Mouse (Mus musculus) neural tube, embryonic 13.5 days (tissue): ENCODE data around the gene Dnaic2. TPM values are rescaled to one million over a fixed set of nuclear protein-coding genes. Genes with fewer than 3 reads are reported as not detected.
A peak's percentile ranks its signal among the peaks of the same experiment; 100 is the strongest.

Experiments used
- ATAC-seq: fragments of 200-750 bp; cut with Nextera tagmentation; 2 replicates; pipeline ENCODE4 v1.8.0; 2017; ENCODE audit warnings: low read depth, mild to moderate bottlenecking, moderate TSS enrichment, moderate library complexity
- H3K27ac ChIP-seq: fragments of 300-500 bp; sonication (generic); replicated peaks from 2 replicates; pipeline ENCODE4 v1.5.1; 2015; ENCODE audit warnings: moderate library complexity, mild to moderate bottlenecking, inconsistent platforms
- H3K27me3 ChIP-seq: fragments of 300-500 bp; sonication (generic); 2 replicates; pipeline ENCODE4 v1.6.1; 2015; ENCODE audit warnings: mild to moderate bottlenecking, inconsistent platforms
- H3K36me3 ChIP-seq: fragments of 300-500 bp; sonication (generic); 2 replicates; pipeline ENCODE4 v1.6.1; 2015; ENCODE audit warnings: mild to moderate bottlenecking, inconsistent platforms
- H3K4me1 ChIP-seq: fragments of 300-500 bp; sonication (generic); replicated peaks from 2 replicates; pipeline ENCODE4 v1.6.1; 2015; ENCODE audit warnings: inconsistent platforms
- H3K4me2 ChIP-seq: fragments of 300-500 bp; sonication (generic); 2 replicates; pipeline ENCODE4 v1.6.1; 2015; ENCODE audit warnings: inconsistent platforms, mild to moderate bottlenecking, moderate library complexity
- H3K4me3 ChIP-seq: fragments of 300-500 bp; sonication (generic); 2 replicates; pipeline ENCODE4 v1.5.1; 2015; ENCODE audit warnings: mild to moderate bottlenecking, inconsistent platforms
- H3K9ac ChIP-seq: fragments of 300-500 bp; sonication (generic); 2 replicates; pipeline ENCODE4 v1.6.1; 2015; ENCODE audit warnings: moderate library complexity, mild to moderate bottlenecking, inconsistent platforms
- H3K9me3 ChIP-seq: fragments of 300-500 bp; sonication (generic); 2 replicates; pipeline ENCODE4 v1.6.1; 2016; ENCODE audit warnings: inconsistent platforms
- WGBS: fragments of 180-500 bp; shearing (Covaris S2); methylation state at CpG from one replicate; pipeline ENCODE4 v1.1.7; 2015; 5-methylcytosine and 5-hydroxymethylcytosine counted together
- polyA plus RNA-seq: library from polyadenylated mRNA; unstranded; fragments of >200 nt; fragmentation: Nextera tagmentation; extraction: Ambion mirVana; gene quantifications from 2 replicates; pipeline ENCODE4 v1.2.1, GENCODE M21; 2015

Dnaic2 gene
- 2.9 TPM in 2 replicates for polyA plus RNA-seq

GRCm38 (mm10) chr11:114726965-114727825, at the start of gene Dnaic2:
TSS of gene Dnaic2 (plus strand) at chr11:114727408.
- Histone ChIP-seq H3K27ac (peak within 1 kb of the TSS; percentile 59; the same call in 1 of the 2 replicates), H3K27me3 (no peaks in the 10 kb centered on the region), H3K4me3 (peak within 1 kb of the TSS; percentile 33), H3K4me2 (peak within 1 kb of the TSS; percentile 64), H3K4me1 (peaks cover 34% of the 10 kb centered on the region), H3K9ac (peak within 1 kb of the TSS; percentile 60), H3K36me3 (no peaks in the 10 kb centered on the region), H3K9me3 (no peaks in the 10 kb centered on the region)
- peak; percentile 84 for ATAC-seq
- 9% methylated on average over 34 of the region's 34 CpGs for WGBS

GRCm38 (mm10) chr11:114679582-114679981, 47.6 kb upstream of the Dnaic2 start:
- Histone ChIP-seq H3K4me2 (0 out of 2 replicates have a peak overlapping the region, but pooled peaks have one; percentile 10), H3K9me3 (no peaks in the 10 kb centered on the region), H3K27ac (no peak overlapping the region), H3K4me1 (peaks cover 53% of the 10 kb centered on the region), H3K27me3 (peaks cover 20% of the 10 kb centered on the region), H3K4me3 (no peak overlapping the region), H3K36me3 (no peaks in the 10 kb centered on the region), H3K9ac (no peak overlapping the region)
- 75% methylated on average over 8 of the region's 8 CpGs for WGBS
- no peak for ATAC-seq

DNA sequence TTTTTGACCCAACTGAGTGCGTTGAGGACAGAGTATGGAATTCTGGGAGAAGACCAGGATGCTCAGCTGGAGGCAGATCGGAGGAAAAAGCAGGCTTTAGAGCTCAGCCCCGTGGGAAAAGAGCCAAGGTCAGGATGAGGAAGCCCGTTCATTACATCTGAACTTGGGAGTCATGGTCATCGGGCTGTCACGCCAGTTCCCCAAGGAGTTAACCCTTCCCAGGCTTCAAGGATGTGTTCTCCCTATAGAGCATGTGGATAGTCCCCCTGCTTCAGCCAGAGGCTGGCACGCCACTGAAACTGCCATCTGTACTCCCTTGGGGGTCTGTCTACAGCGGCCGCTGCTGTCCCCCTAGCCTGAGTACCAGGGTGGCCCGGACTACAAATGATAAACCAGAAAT, 46.9 kb upstream of the Dnaic2 start:
- WGBS, result 42% methylated on average over 10 of the region's 10 CpGs
- H3K9me3 ChIP-seq, result no peaks in the 10 kb centered on the region
- H3K27ac ChIP-seq, result no peak overlapping the region
- H3K4me3 ChIP-seq, result no peak overlapping the region
- no peak overlapping the region for H3K9ac ChIP-seq
- no peaks in the 10 kb centered on the region for H3K36me3 ChIP-seq
- peaks cover 17% of the 10 kb centered on the region for H3K27me3 ChIP-seq
- H3K4me2 ChIP-seq, result no peak overlapping the region
- H3K4me1 ChIP-seq, result peaks cover 54% of the 10 kb centered on the region
- no peak for ATAC-seq

DNA sequence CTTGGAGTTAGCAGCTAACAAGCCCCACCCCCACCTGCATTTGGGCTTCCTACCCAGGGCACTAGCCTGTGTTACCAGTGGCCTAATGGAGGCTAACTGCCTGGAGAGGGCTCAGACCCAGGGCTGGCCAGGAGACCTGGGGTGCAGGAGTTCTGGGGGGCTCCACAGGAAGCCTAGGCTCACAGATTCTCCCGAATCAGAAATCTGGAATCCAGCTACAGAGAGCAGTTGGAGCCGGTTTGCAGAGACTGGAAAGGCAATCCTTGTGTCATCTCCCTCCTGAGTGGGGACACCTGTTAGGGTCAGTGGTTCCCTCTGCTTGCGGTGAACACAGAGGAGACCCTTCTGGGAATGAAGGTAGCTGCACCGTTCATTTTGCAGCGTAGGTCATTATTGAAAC, 46.2 kb upstream of the Dnaic2 start:
- WGBS, result 62% methylated on average over 5 of the region's 5 CpGs

DNA sequence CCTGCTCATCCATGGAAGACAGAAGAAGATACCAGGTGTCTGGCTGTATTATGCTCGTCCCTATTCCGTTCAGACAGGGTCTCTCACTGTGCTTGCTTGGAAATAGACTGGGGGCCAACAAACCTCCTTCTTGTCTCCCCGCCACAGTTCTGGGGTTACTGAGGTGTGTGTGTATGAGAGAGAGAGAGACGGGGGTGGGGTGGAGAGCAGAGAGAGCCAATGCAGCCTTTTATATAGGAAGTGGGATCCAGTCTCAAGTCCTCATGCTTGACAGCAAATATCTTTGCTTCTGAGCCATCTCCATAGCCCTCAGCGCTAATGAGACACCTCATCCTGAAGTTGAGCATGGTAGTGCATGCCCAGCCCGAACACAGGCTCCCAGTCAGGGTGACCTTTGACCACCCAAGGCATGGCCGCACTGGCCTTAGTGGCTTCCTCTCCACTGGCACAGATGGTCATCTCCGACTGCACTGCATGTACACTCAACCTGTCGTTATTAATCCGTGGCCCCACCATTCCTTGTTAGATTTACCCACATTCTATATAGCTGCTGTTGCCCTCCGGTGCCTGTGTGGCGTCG, 44.8 kb upstream of the Dnaic2 start:
- no peak overlapping the region for H3K9ac ChIP-seq
- no peak overlapping the region for H3K27ac ChIP-seq
- H3K36me3 ChIP-seq, result no peaks in the 10 kb centered on the region
- no peak for ATAC-seq
- WGBS, result 92% methylated on average over 13 of the region's 13 CpGs
- peaks cover 40% of the 10 kb centered on the region for H3K4me1 ChIP-seq
- H3K4me3 ChIP-seq, result no peak overlapping the region
- H3K4me2 ChIP-seq, result no peak overlapping the region
- peaks cover under 1% of the 10 kb centered on the region; the same call in 1 of the 2 replicates for H3K27me3 ChIP-seq
- no peaks in the 10 kb centered on the region for H3K9me3 ChIP-seq

More for the DNA sequence above, 46.2 kb upstream of the Dnaic2 start:
- 0 out of 2 replicates have a peak overlapping the region, but pooled peaks have one; percentile 2 for H3K27ac ChIP-seq
- H3K36me3 ChIP-seq, result no peaks in the 10 kb centered on the region
- H3K4me3 ChIP-seq, result no peak overlapping the region
- no peak overlapping the region for H3K9ac ChIP-seq
- no peak for ATAC-seq
- H3K9me3 ChIP-seq, result no peaks in the 10 kb centered on the region
- H3K4me2 ChIP-seq, result no peak overlapping the region
- peaks cover 12% of the 10 kb centered on the region for H3K27me3 ChIP-seq
- peaks cover 52% of the 10 kb centered on the region for H3K4me1 ChIP-seq

DNA sequence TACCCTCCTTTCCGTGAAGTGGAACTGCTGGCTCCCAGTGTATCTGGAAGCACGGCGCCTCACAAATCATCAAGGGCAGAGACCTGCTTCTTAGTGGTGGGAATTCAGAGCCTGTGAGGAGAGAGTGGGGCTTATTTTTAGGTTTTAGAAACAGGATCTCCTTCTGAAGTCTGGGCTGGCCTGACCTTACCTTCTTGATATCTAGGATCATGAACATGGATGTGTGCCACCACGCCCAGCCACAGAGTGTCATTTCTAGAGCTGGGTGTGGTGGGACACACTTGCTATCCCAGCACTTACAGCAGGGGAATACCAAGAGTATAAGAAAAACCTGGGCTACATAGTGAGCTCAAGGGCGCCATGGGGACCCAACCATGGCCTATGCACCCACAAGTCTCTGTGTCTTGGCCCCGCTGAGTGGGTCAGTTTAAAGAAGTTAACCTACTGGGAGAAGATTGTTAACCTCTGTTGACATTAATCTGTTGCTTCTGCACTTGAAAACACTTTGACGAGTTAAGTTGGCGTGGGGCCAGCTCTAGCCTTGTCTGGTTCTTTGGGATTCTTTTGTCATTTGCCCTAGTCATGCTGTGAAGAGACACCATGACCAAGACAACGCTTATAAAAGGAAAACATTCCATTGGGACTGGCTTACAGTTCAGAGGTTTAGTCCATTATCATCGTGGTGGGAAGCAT, 44.0 kb upstream of the Dnaic2 start:
- no peak overlapping the region for H3K27ac ChIP-seq

GRCm38 (mm10) chr11:114683722-114684621, 43.2 kb upstream of the Dnaic2 start:
- Histone ChIP-seq H3K9me3 (no peaks in the 10 kb centered on the region), H3K4me2 (no peak overlapping the region), H3K4me1 (peaks cover 40% of the 10 kb centered on the region), H3K27me3 (no peaks in the 10 kb centered on the region), H3K27ac (no peak overlapping the region), H3K4me3 (no peak overlapping the region), H3K9ac (no peak overlapping the region), H3K36me3 (no peaks in the 10 kb centered on the region)
- 73% methylated on average over 20 of the region's 20 CpGs for WGBS
- ATAC-seq, result no peak

More for the DNA sequence above, 44.0 kb upstream of the Dnaic2 start:
- ATAC-seq, result no peak
- H3K9me3 ChIP-seq, result no peaks in the 10 kb centered on the region
- no peak overlapping the region for H3K9ac ChIP-seq
- no peak overlapping the region for H3K4me3 ChIP-seq
- H3K36me3 ChIP-seq, result no peaks in the 10 kb centered on the region
- 82% methylated on average over 10 of the region's 10 CpGs for WGBS
- H3K4me2 ChIP-seq, result no peak overlapping the region
- peaks cover 42% of the 10 kb centered on the region for H3K4me1 ChIP-seq
- H3K27me3 ChIP-seq, result no peaks in the 10 kb centered on the region

DNA sequence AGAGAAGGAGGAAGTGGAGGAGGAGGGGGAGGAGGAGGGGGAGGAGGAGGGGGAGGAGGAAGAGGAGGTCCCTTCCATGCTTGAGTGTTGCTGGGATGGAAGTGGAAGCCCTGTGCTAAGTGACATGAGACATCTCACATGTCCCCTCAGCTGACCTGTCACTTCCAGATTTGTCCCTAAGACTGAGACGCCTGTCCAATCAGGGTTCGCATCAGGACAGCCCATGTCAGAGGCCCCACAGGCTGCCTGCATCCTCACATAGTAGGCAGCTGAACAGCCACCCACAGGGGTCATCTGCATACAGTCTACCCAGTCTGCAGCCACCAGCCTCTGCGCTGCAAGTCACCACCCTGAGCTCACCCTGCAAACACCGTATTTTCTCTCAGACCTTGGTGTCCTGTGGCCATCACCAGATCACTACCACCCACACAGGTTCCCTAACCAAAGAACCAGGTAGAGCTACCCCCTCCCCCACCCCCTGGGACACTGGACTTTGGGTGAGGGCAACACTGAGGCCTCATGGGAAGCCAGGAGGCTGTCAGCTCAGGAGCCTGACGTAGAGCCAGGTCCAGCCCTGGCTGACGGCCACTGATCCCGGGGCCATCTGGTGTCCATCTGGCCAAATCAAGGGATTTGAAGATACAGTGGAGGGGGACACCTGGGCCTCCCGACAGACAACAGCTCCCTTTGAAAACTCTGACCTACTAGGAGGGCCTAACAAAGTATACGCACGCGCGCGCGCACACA, 42.4 kb upstream of the Dnaic2 start:
- Histone ChIP-seq H3K36me3 (0 out of 2 replicates have a peak, but pooled peaks cover 1% of the 10 kb centered on the region), H3K27ac (no peak overlapping the region), H3K4me3 (no peak overlapping the region), H3K4me1 (peaks cover 32% of the 10 kb centered on the region), H3K9ac (no peak overlapping the region), H3K4me2 (no peak overlapping the region), H3K27me3 (no peaks in the 10 kb centered on the region), H3K9me3 (no peaks in the 10 kb centered on the region)
- 66% methylated on average over 14 of the region's 14 CpGs for WGBS
- ATAC-seq, result no peak

GRCm38 (mm10) chr11:114685526-114686040, 41.6 kb upstream of the Dnaic2 start:
- H3K4me3 ChIP-seq, result no peak overlapping the region
- no peaks in the 10 kb centered on the region for H3K27me3 ChIP-seq
- H3K36me3 ChIP-seq, result 0 out of 2 replicates have a peak, but pooled peaks cover 6% of the 10 kb centered on the region
- H3K4me2 ChIP-seq, result no peak overlapping the region
- H3K9ac ChIP-seq, result no peak overlapping the region
- 72% methylated on average over 9 of the region's 9 CpGs for WGBS
- peaks cover 24% of the 10 kb centered on the region for H3K4me1 ChIP-seq
- ATAC-seq, result no peak
- H3K27ac ChIP-seq, result 0 out of 2 replicates have a peak overlapping the region, but pooled peaks have one; percentile 18
- H3K9me3 ChIP-seq, result no peaks in the 10 kb centered on the region

DNA sequence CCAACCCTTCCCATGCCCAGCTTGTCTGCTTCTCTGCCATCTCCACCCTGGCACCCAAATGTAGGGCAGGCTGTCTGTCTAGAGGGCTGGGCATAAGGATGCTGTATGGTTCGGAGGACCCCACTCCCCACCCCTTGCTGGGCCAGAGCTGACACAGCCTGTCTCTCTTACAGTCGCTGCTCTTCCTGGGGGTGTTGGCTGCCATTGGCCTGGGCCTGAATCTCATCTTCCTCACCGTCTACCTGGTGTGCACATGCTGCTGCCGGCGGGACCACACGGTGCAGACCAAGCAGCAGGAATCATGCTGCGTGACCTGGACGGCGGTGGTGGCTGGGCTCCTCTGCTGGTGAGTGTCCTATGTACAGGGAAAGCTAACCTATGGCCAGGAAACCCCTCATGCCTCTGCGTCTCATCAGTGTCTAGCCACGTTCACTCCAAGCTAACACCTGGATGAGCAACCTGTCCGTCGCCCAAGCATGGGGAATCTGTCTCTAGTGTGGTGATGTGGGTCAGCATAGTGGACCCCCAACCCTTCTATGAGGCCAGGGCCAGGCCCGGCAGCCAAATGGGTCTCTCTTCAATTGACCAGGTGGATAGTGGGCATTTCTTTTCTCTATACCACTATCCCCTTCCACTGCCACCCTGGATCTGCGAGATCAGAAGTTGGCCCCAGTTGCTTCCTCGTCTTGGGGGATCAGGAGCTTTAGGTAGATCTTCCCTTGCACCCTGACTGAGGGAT, 40.8 kb upstream of the Dnaic2 start:
- Histone ChIP-seq H3K9me3 (no peaks in the 10 kb centered on the region), H3K9ac (0 out of 2 replicates have a peak overlapping the region, but pooled peaks have one; percentile 8), H3K4me2 (no peak overlapping the region), H3K4me1 (peaks cover 18% of the 10 kb centered on the region), H3K27ac (no peak overlapping the region), H3K27me3 (no peaks in the 10 kb centered on the region), H3K4me3 (no peak overlapping the region), H3K36me3 (0 out of 2 replicates have a peak, but pooled peaks cover 6% of the 10 kb centered on the region)
- no peak for ATAC-seq
- WGBS, result 93% methylated on average over 16 of the region's 16 CpGs
